Mouse (Mus musculus) heart, postnatal 0 days (tissue): ENCODE results near the gene Uspl1.

Experiments
- CTCF ChIP-seq: IDR thresholded peaks from 2 replicates; pipeline ENCODE4 v1.5.1; 2016; ENCODE audit warnings: antibody characterized with exemption, control low read depth, low read depth
- EP300 ChIP-seq: IDR thresholded peaks from 2 replicates; pipeline ENCODE4 v1.6.1; 2016; ENCODE audit warnings: antibody characterized with exemption, low read depth

DNA sequence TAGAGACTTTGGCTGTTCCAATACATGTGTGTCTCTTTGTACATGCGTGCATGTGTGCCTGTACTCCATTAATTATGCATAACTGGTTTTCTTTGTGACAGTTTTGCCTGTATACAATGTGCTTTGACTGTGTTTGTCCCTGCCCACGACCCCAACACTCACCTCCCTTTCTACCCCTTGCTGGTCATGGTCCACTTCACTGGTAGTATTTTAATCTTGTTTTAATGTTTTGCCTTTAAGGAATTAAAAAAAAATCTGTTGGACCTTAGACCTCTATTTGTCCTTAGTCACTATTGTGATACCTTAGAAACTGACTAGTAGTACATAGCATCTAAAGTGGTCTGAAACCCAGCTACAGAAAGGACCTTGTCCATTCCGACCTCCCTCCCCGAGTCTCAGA, 26.9 kb downstream of the Uspl1 start:
- TF ChIP-seq CTCF (no peak), EP300 (no peak)
